Mouse (Mus musculus) inflammation-experienced regulatory T-cells, adult 16 weeks (primary cell): ENCODE measurements around the gene Wfs1. TPM values are rescaled to one million over a fixed set of nuclear protein-coding genes. Genes with fewer than 3 reads are reported as not detected.

Source experiments
- polyA plus RNA-seq: library from polyadenylated mRNA; unstranded; fragments of 100-300 nt; shearing (Covaris generic); gene quantifications from one replicate; pipeline ENCODE4 v1.2.1, GENCODE M21; 2017

Gene Wfs1
- polyA plus RNA-seq = 4.4 TPM

GRCm38 (mm10) chr5:36988781-36989624, at the start of gene Wfs1:
Wfs1 (minus strand) TSS chr5:36989205.

Other genes starting within 250 kb of the Wfs1 start
- gene Bloc1s4, start 240.6 kb downstream of the Wfs1 start, polyA plus RNA-seq = 3.1 TPM
- gene Mrfap1, start 192.4 kb downstream of the Wfs1 start, polyA plus RNA-seq = 178 TPM
- 17.1 TPM for gene Man2b2, start 158.6 kb downstream of the Wfs1 start, polyA plus RNA-seq
- not detected for gene Ppp2r2c, start 120.7 kb downstream of the Wfs1 start, polyA plus RNA-seq
- 1.9 TPM for gene Gm1043, start 96.2 kb upstream of the Wfs1 start, polyA plus RNA-seq